Comparison of ENCODE assay signal across 15 mouse cellular contexts in genomic region chr11:3396091-3396490, GRCm38 (mm10). TPM values are rescaled to one million over a fixed set of nuclear protein-coding genes. Genes with fewer than 3 reads are reported as not detected.
DNase-seq lines count a peak whose midpoint lies in the region; ATAC-seq and TF ChIP-seq lines count a peak whose summit lies in the region.
"Had no signal": no experiment of that assay in that cellular context is flagged by ENCODE, and none has a peak within 500 bp of the region (broad histone marks: within the 10 kb centered on the region; RNA-seq: fewer than 3 reads in every experiment).

No protein-coding gene starts in this region.

- no peak overlapping the region for H3K4me2 ChIP-seq in forebrain, embryonic 16.5 days (ENCODE audit: low read length)
- no peak overlapping the region for H3K4me2 ChIP-seq in neural tube, embryonic 14.5 days (ENCODE audit: low read depth, low read length)
- H3K4me2 ChIP-seq: limb, embryonic 15.5 days; lung, embryonic 15.5 days had no signal

- intact Hi-C loops in left cerebral cortex, adult 2 months (cut with DNase I): no loop called here
- intact Hi-C loops in heart, postnatal 25 days (cut with DNase I): no loop called here
- intact Hi-C loops in gastrocnemius, postnatal 14 days (cut with DNase I; ENCODE audit: low total_unique reads): no loop called here

- H3K27me3 ChIP-seq in forebrain, embryonic 16.5 days (replicated peaks; ENCODE audit: control insufficient read depth, insufficient read depth, low read length): no peaks in the 10 kb centered on the region
- no peaks in the 10 kb centered on the region for H3K27me3 ChIP-seq in midbrain, embryonic 10.5 days (ENCODE audit: low read depth, poor library complexity, severe bottlenecking)
- no peaks in the 10 kb centered on the region for H3K27me3 ChIP-seq in neural tube, embryonic 14.5 days (ENCODE audit: control insufficient read depth, insufficient read depth, low read length)
- H3K27me3 ChIP-seq: limb, embryonic 15.5 days; lung, embryonic 15.5 days; megakaryocyte, embryonic 14.5 days had no signal

- H3K9ac ChIP-seq in forebrain, embryonic 16.5 days (replicated peaks; ENCODE audit: low read depth, low read length): no peak overlapping the region
- H3K9ac ChIP-seq in neural tube, embryonic 14.5 days (replicated peaks; ENCODE audit: low read depth, low read length): no peak overlapping the region
- H3K9ac ChIP-seq: limb, embryonic 15.5 days; lung, embryonic 15.5 days had no signal

- peak overlapping the region; percentile 74 for H3K27ac ChIP-seq in left cerebral cortex, adult 2 months
- no peak overlapping the region for H3K27ac ChIP-seq in forebrain, embryonic 16.5 days (ENCODE audit: low read length)
- peak overlapping the region; percentile 55; the same call in 1 of the 2 replicates for H3K27ac ChIP-seq in midbrain, embryonic 10.5 days (replicated peaks)
- H3K27ac ChIP-seq in neural tube, embryonic 14.5 days (ENCODE audit: low read depth, low read length): peak overlapping the region; percentile 66
- H3K27ac ChIP-seq: heart, adult 2 months; limb, embryonic 15.5 days; lung, embryonic 15.5 days had no signal

- WGBS in forebrain, embryonic 16.5 days: 22% methylated on average over 3 of the region's 3 CpGs
- WGBS in midbrain, embryonic 10.5 days: 53% methylated on average over 3 of the region's 3 CpGs
- WGBS in neural tube, embryonic 14.5 days: 31% methylated on average over 3 of the region's 3 CpGs

- no peak overlapping the region for H3K4me3 ChIP-seq in left cerebral cortex, adult 2 months
- H3K4me3 ChIP-seq in forebrain, embryonic 16.5 days (replicated peaks; ENCODE audit: low read length): no peak overlapping the region
- H3K4me3 ChIP-seq in midbrain, embryonic 10.5 days: no peak overlapping the region
- H3K4me3 ChIP-seq in neural tube, embryonic 14.5 days (ENCODE audit: low read depth, low read length): no peak overlapping the region
- H3K4me3 ChIP-seq: heart, adult 2 months; limb, embryonic 15.5 days; lung, embryonic 15.5 days; megakaryocyte, embryonic 14.5 days had no signal

- DNase-seq in left cerebral cortex, adult 2 months (ENCODE audit: extremely low spot score in 1 of 2, low spot score in 2 of 2): no peak
- DNase-seq in left cerebral cortex, adult 8-10 months (ENCODE audit: low spot score in 2 of 2): no peak
- no peak for DNase-seq in midbrain, embryonic 10.5 days (ENCODE audit: low spot score)
- no peak for DNase-seq in heart, postnatal 25 days (ENCODE audit: low spot score)
- no peak for DNase-seq in thymus, postnatal 25 days
- no peak for DNase-seq in gastrocnemius, postnatal 14 days
- DNase-seq: cerebellum, adult 2 months; heart, adult 2 months; heart, postnatal 36 days; kidney, adult 2 months had no signal

- H3K4me1 ChIP-seq in forebrain, embryonic 16.5 days (replicated peaks; ENCODE audit: control insufficient read depth, insufficient read depth, low read length): peaks cover 5% of the 10 kb centered on the region; the same call in 1 of the 2 replicates
- H3K4me1 ChIP-seq in midbrain, embryonic 10.5 days: peaks cover 16% of the 10 kb centered on the region
- no peaks in the 10 kb centered on the region for H3K4me1 ChIP-seq in neural tube, embryonic 14.5 days (ENCODE audit: control insufficient read depth, insufficient read depth, low read length)

- TF ChIP-seq CTCF in left cerebral cortex, adult 2 months (IDR thresholded peaks at IDR 0.05): no peak

- no peaks in the 10 kb centered on the region for H3K9me3 ChIP-seq in forebrain, embryonic 16.5 days (ENCODE audit: control insufficient read depth, low read length)
- no peaks in the 10 kb centered on the region for H3K9me3 ChIP-seq in midbrain, embryonic 10.5 days (replicated peaks)
- H3K9me3 ChIP-seq in neural tube, embryonic 14.5 days (ENCODE audit: control insufficient read depth, low read length): no peaks in the 10 kb centered on the region
- H3K9me3 ChIP-seq: limb, embryonic 15.5 days; lung, embryonic 15.5 days; megakaryocyte, embryonic 14.5 days had no signal

- ATAC-seq in forebrain, embryonic 16.5 days: peak; percentile 63
- peak; percentile 84; the same call in 1 of the 2 replicates for ATAC-seq in neural tube, embryonic 14.5 days (ENCODE audit: low read depth)

- H3K36me3 ChIP-seq in forebrain, embryonic 16.5 days (ENCODE audit: control insufficient read depth, insufficient read depth): no peaks in the 10 kb centered on the region
- peaks cover 8% of the 10 kb centered on the region; the same call in 1 of the 2 replicates for H3K36me3 ChIP-seq in midbrain, embryonic 10.5 days
- no peaks in the 10 kb centered on the region for H3K36me3 ChIP-seq in neural tube, embryonic 14.5 days (ENCODE audit: control insufficient read depth, insufficient read depth, low read length)
- H3K36me3 ChIP-seq: limb, embryonic 15.5 days; lung, embryonic 15.5 days had no signal

RNA-seq across cellular contexts. Expression of gene Limk2, which starts 12.9 kb away (rescaled TPM):
- total RNA-seq in left cerebral cortex, adult 2 months (2021): 100 to 1,000 TPM in 1 of 2 experiments, 10 to 100 TPM in 1; 97.5 to 109 TPM
- total RNA-seq in left cerebral cortex, adult 8-10 months (2022): 100 to 1,000 TPM in 1 of 4 experiments, 10 to 100 TPM in 3; 93.4 to 107 (median 97.0) TPM
- polyA plus RNA-seq in forebrain, embryonic 16.5 days (2015; fragmentation: Nextera tagmentation; extraction: Ambion mirVana): 110 and 127 TPM in 2 replicates
- polyA plus RNA-seq in midbrain, embryonic 10.5 days (2016; fragmentation: Nextera tagmentation; extraction: Ambion mirVana): 50.7 and 68.9 TPM in 2 replicates
- polyA plus RNA-seq in neural tube, embryonic 14.5 days (2014; fragmentation: Nextera tagmentation; extraction: Ambion mirVana): 161 and 166 TPM in 2 replicates
- 10 to 100 TPM; 17.2 to 18.5 TPM for total RNA-seq in heart, postnatal 25 days (2021)
- 10 to 100 TPM; 13.2 to 13.6 TPM for total RNA-seq in gastrocnemius, postnatal 14 days (2021)

RNA-seq across cellular contexts. Expression of gene Rnf185, which starts 56.1 kb away (rescaled TPM):
- 10 to 100 TPM; 26.4 to 27.6 TPM for total RNA-seq in left cerebral cortex, adult 2 months (2021)
- 10 to 100 TPM; 28.9 to 31.4 (median 30.0) TPM for total RNA-seq in left cerebral cortex, adult 8-10 months (2022)
- 42.6 and 43.2 TPM in 2 replicates for polyA plus RNA-seq in forebrain, embryonic 16.5 days (2015; fragmentation: Nextera tagmentation; extraction: Ambion mirVana)
- polyA plus RNA-seq in midbrain, embryonic 10.5 days (2016; fragmentation: Nextera tagmentation; extraction: Ambion mirVana): 46.5 and 52.5 TPM in 2 replicates
- 45.7 and 47.1 TPM in 2 replicates for polyA plus RNA-seq in neural tube, embryonic 14.5 days (2014; fragmentation: Nextera tagmentation; extraction: Ambion mirVana)
- total RNA-seq in heart, postnatal 25 days (2021): 10 to 100 TPM; 19.5 to 20.2 TPM
- total RNA-seq in gastrocnemius, postnatal 14 days (2021): 10 to 100 TPM; 16.5 to 17.2 TPM

Comparison
In these comparisons a context has a peak if more than half of its experiments do, and no peak if none do; other contexts are left out.
1. RNA of gene Limk2, which starts 12.9 kb away (total RNA-seq): 97.5 to 109 TPM in left cerebral cortex, adult 2 months and 93.4 to 107 TPM in left cerebral cortex, adult 8-10 months; 17.2 to 18.5 TPM in heart, postnatal 25 days and 13.2 to 13.6 TPM in gastrocnemius, postnatal 14 days; every median in the first group is over 4 times any median in the second.